Mouse (Mus musculus) MEL (cell line): ENCODE results near the gene Atrnl1. TPM values are rescaled to one million over a fixed set of nuclear protein-coding genes. Genes with fewer than 3 reads are reported as not detected.

Experiments
- DNase-seq: peaks from one replicate; pipeline ENCODE4 v3.0.0; 2011; ENCODE audit warnings: low read depth, low spot score
- H3K27ac ChIP-seq: 2 replicates; pipeline ENCODE4 v1.5.1; 2012; ENCODE audit warnings: low read depth, mild to moderate bottlenecking, control low read depth, low read length, moderate library complexity; ENCODE audit not compliant: control insufficient read depth
- H3K27me3 ChIP-seq, 2 experiments: fragments of 150-350 bp in 1 of 2; sonication (generic) in 1 of 2; 2 replicates each; pipeline ENCODE4 v1.6.1; 2012; ENCODE audit warnings: low read length in 2 of 2, mild to moderate bottlenecking in 2 of 2, improper control_type of control experiment in 1 of 2, moderate library complexity in 1 of 2; ENCODE audit not compliant: insufficient read depth in 2 of 2, control insufficient read depth in 1 of 2
- H3K36me3 ChIP-seq, 2 experiments: 2 replicates each; pipeline ENCODE4 v1.6.1; 2012 to 2014; ENCODE audit warnings: low read length in 2 of 2, improper control_type of control experiment in 1 of 2, inconsistent platforms in 1 of 2, mild to moderate bottlenecking in 1 of 2; ENCODE audit not compliant: insufficient read depth in 2 of 2, control insufficient read depth in 1 of 2
- H3K4me1 ChIP-seq, 2 experiments: fragments of 150-350 bp in 1 of 2; sonication (generic) in 1 of 2; 2 replicates each; pipeline ENCODE4 v1.6.1; 2012; ENCODE audit warnings: low read length in 2 of 2, improper control_type of control experiment in 1 of 2, mild to moderate bottlenecking in 1 of 2; ENCODE audit not compliant: insufficient read depth in 2 of 2, control insufficient read depth in 1 of 2
- H3K4me3 ChIP-seq, 2 experiments: fragments of 150-350 bp in 1 of 2; sonication (generic) in 1 of 2; 2 replicates each; pipeline ENCODE4 v1.5.1; 2012; ENCODE audit warnings: low read depth in 2 of 2, low read length in 2 of 2, mild to moderate bottlenecking in 2 of 2, moderate library complexity in 2 of 2, control low read depth in 1 of 2, improper control_type of control experiment in 1 of 2; ENCODE audit not compliant: control insufficient read depth in 1 of 2, insufficient read depth in 1 of 2
- H3K79me2 ChIP-seq: 2 replicates; pipeline ENCODE4 v1.6.1; 2012; ENCODE audit warnings: mild to moderate bottlenecking, low read length, moderate library complexity; ENCODE audit not compliant: control insufficient read depth, poor library complexity, insufficient read depth
- H3K9ac ChIP-seq: 2 replicates; pipeline ENCODE4 v1.6.1; 2012; ENCODE audit warnings: low read depth, mild to moderate bottlenecking, control low read depth, low read length, moderate library complexity; ENCODE audit not compliant: control insufficient read depth, poor library complexity, severe bottlenecking
- H3K9me3 ChIP-seq: fragments of 150-350 bp; sonication (generic); replicated peaks from 2 replicates; pipeline ENCODE4 v1.6.1; 2012; ENCODE audit warnings: mild to moderate bottlenecking, low read length, improper control_type of control experiment, moderate library complexity; ENCODE audit not compliant: insufficient read depth
- BHLHE40 ChIP-seq: IDR thresholded peaks from 2 replicates; pipeline ENCODE4 v1.6.1; 2012; ENCODE audit warnings: low read depth, mild to moderate bottlenecking, inconsistent platforms, low read length, improper control_type of control experiment, borderline replicate concordance
- CTCF ChIP-seq, 3 experiments: IDR thresholded peaks in 2 of 3; conservative IDR thresholded peaks in 1 of 3; 2 replicates each; pipeline ENCODE4 v1.5.1; 2011 to 2012; ENCODE audit warnings: low read length in 3 of 3, low read depth in 2 of 3, mild to moderate bottlenecking in 2 of 3, improper control_type of control experiment in 1 of 3, inconsistent platforms in 1 of 3, mixed read lengths in 1 of 3, moderate library complexity in 1 of 3; ENCODE audit not compliant: control insufficient read depth in 1 of 3, insufficient read depth in 1 of 3, poor library complexity in 1 of 3, severe bottlenecking in 1 of 3
- GATA1 ChIP-seq: IDR thresholded peaks from 2 replicates; pipeline ENCODE4 v1.6.1; 2011; ENCODE audit warnings: low read depth, low read length, improper control_type of control experiment
- MYB ChIP-seq: IDR thresholded peaks from 2 replicates; pipeline ENCODE4 v1.6.1; 2011; ENCODE audit warnings: mild to moderate bottlenecking, low read depth, low read length, improper control_type of control experiment
- MYC ChIP-seq: IDR thresholded peaks from 2 replicates; pipeline ENCODE4 v1.6.1; 2011; ENCODE audit warnings: low read depth, mild to moderate bottlenecking, low read length, improper control_type of control experiment, moderate library complexity
- NELFE ChIP-seq: IDR thresholded peaks from 2 replicates; pipeline ENCODE4 v1.6.1; 2011; ENCODE audit warnings: low read depth, low read length, improper control_type of control experiment
- POLR2AphosphoS2 ChIP-seq: IDR thresholded peaks from 2 replicates; pipeline ENCODE4 v1.6.1; 2011; ENCODE audit warnings: low read length, improper control_type of control experiment
- POLR2AphosphoS5 ChIP-seq: IDR thresholded peaks from 2 replicates; pipeline ENCODE4 v1.6.1; 2012; ENCODE audit warnings: low read depth, borderline replicate concordance, mild to moderate bottlenecking, inconsistent platforms, low read length, moderate library complexity, mixed read lengths
- UBTF ChIP-seq: IDR thresholded peaks from 2 replicates; pipeline ENCODE4 v1.6.1; 2012; ENCODE audit warnings: low read depth, mild to moderate bottlenecking, inconsistent platforms, low read length, improper control_type of control experiment, moderate library complexity, borderline replicate concordance; ENCODE audit not compliant: insufficient read depth
- ZKSCAN1 ChIP-seq: IDR thresholded peaks from 2 replicates; pipeline ENCODE4 v1.6.1; 2012; ENCODE audit warnings: low read depth, mild to moderate bottlenecking, inconsistent platforms, low read length, improper control_type of control experiment, moderate library complexity
- polyA plus RNA-seq, 2 experiments: library from polyadenylated mRNA; stranded (reverse) in 1 of 2; unstranded in 1 of 2; fragments of >175 nt in 1 of 2; fragments of >200 nt in 1 of 2; gene quantifications; 2 replicates each; pipeline versions ENCODE4 v1.2.1 to v1.2.4; 2012; ENCODE audit warnings: low replicate concordance in 2 of 2, low read depth in 1 of 2; ENCODE audit not compliant: insufficient read length in 2 of 2, insufficient read depth in 1 of 2, missing spikeins in 1 of 2
- total RNA-seq: library from RNA; depleted of rRNA; stranded (reverse); fragments of 300-350 nt; gene quantifications from 2 replicates; pipeline ENCODE4 v1.2.3, GENCODE M21; 2012

The Atrnl1 gene
- total and polyA plus RNA-seq, 3 experiments, result 6.4 to 8.2 TPM; not detected in 1

DNA sequence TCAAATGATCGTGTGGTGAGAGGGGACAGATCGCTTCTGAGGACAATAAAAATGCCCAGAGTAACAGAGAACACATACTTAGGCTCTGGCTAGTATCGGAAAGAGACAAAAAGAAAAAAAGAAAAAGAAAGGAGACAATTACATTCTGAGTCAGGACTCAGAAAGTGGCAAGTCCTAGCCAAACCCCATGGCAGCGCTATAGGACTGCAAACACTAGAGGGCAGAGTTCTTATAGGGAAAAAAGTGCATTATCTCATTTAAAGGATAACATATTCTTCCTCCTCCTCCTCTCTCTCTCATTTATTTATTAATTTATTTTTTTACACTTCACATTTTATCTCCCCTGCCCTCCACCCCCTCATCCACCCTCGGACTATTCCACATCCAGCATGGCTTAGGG, 461.6 kb downstream of the Atrnl1 start:
- Histone ChIP-seq H3K9me3 (no peaks in the 10 kb centered on the region), H3K4me1 (no peaks in the 10 kb centered on the region), H3K4me3 (no peak overlapping the region), H3K9ac (no peak overlapping the region), H3K27ac (no peak overlapping the region), H3K79me2 (no peaks in the 10 kb centered on the region), H3K36me3 (no peaks in the 10 kb centered on the region), H3K27me3 (no peaks in the 10 kb centered on the region)
- DNase-seq, result no peak
- no peak for TF ChIP-seq POLR2AphosphoS5
- TF ChIP-seq ZKSCAN1, result no peak
- peak in 2 of 3 experiments; percentile 18 to 20; a peak in 1 of 6 replicates for TF ChIP-seq CTCF (IDR thresholded peaks at IDR 0.05 in 2 of 3, conservative IDR thresholded peaks at IDR 0.05 in 1 of 3; ENCODE audit: control insufficient read depth in 1 of 3, insufficient read depth in 1 of 3, low read depth in 2 of 3, low read length in 3 of 3, poor library complexity in 1 of 3, severe bottlenecking in 1 of 3)
- TF ChIP-seq POLR2AphosphoS2, result no peak

GRCm38 (mm10) chr19:58072846-58073245, 462.0 kb downstream of the Atrnl1 start:
- TF ChIP-seq BHLHE40, result no peak
- no peak for TF ChIP-seq MYB
- TF ChIP-seq MYC, result no peak
- no peak overlapping the region for H3K4me3 ChIP-seq
- H3K9me3 ChIP-seq, result no peaks in the 10 kb centered on the region

GRCm38 (mm10) chr19:58075252-58075651, 464.4 kb downstream of the Atrnl1 start:
- Histone ChIP-seq H3K79me2 (no peaks in the 10 kb centered on the region), H3K36me3 (no peaks in the 10 kb centered on the region), H3K27me3 (no peaks in the 10 kb centered on the region), H3K27ac (no peak overlapping the region), H3K9ac (no peak overlapping the region), H3K4me3 (no peak overlapping the region), H3K9me3 (no peaks in the 10 kb centered on the region), H3K4me1 (no peaks in the 10 kb centered on the region)
- no peak for DNase-seq
- TF ChIP-seq NELFE (no peak), GATA1 (no peak), UBTF (no peak)

More at GRCm38 (mm10) chr19:58072846-58073245, 462.0 kb downstream of the Atrnl1 start:
- H3K9ac ChIP-seq, result no peak overlapping the region
- H3K27me3 ChIP-seq, result no peaks in the 10 kb centered on the region
- H3K27ac ChIP-seq, result no peak overlapping the region
- no peaks in the 10 kb centered on the region for H3K4me1 ChIP-seq
- no peaks in the 10 kb centered on the region for H3K79me2 ChIP-seq
- DNase-seq, result no peak
- no peaks in the 10 kb centered on the region for H3K36me3 ChIP-seq
